Mouse (Mus musculus): ENCODE results near the gene Fmod. TPM values are rescaled to one million over a fixed set of nuclear protein-coding genes. Genes with fewer than 3 reads are reported as not detected.

Fmod gene
- polyA plus RNA-seq, 1 experiment from 2014 or later: 7.2 TPM

GRCm38 (mm10) chr1:134091851-134092250 is 54.8 kb downstream of the Fmod start:
- 0 out of 2 replicates have a peak overlapping the region, but pooled peaks have one; percentile 88 for H3K27ac ChIP-seq (ENCODE audit: low read length)
- no peak overlapping the region for H3K9ac ChIP-seq (replicated peaks; ENCODE audit: low read depth, low read length)
- peaks cover 43% of the 10 kb centered on the region for H3K4me1 ChIP-seq (ENCODE audit: control insufficient read depth, insufficient read depth, low read length)
- WGBS: 71% methylated on average over 3 of the region's 3 CpGs
- H3K36me3 ChIP-seq (ENCODE audit: control insufficient read depth, insufficient read depth, low read length): no peaks in the 10 kb centered on the region
- H3K4me3 ChIP-seq (ENCODE audit: low read depth, low read length): no peak overlapping the region
- H3K9me3 ChIP-seq (ENCODE audit: control insufficient read depth, low read depth, low read length): no peaks in the 10 kb centered on the region
- H3K27me3 ChIP-seq (ENCODE audit: control insufficient read depth, insufficient read depth, low read length): no peaks in the 10 kb centered on the region
- H3K4me2 ChIP-seq (replicated peaks; ENCODE audit: low read depth, low read length): 0 out of 2 replicates have a peak overlapping the region, but pooled peaks have one; percentile 76
- ATAC-seq (ENCODE audit: insufficient number of reproducible peaks, insufficient read depth, low FRiP score, low read depth): no peak

GRCm38 (mm10) chr1:134092368-134092767 is 55.3 kb downstream of the Fmod start:
- H3K4me1 ChIP-seq (ENCODE audit: control insufficient read depth, insufficient read depth, low read length): peaks cover 45% of the 10 kb centered on the region
- H3K4me2 ChIP-seq (replicated peaks; ENCODE audit: low read depth, low read length): peak overlapping the region; percentile 76
- H3K27me3 ChIP-seq (ENCODE audit: control insufficient read depth, insufficient read depth, low read length): no peaks in the 10 kb centered on the region
- peak overlapping the region; percentile 43; the same call in 1 of the 2 replicates for H3K9ac ChIP-seq (replicated peaks; ENCODE audit: low read depth, low read length)
- H3K4me3 ChIP-seq (ENCODE audit: low read depth, low read length): peak overlapping the region; percentile 32
- ATAC-seq (ENCODE audit: insufficient number of reproducible peaks, insufficient read depth, low FRiP score, low read depth): no peak
- H3K9me3 ChIP-seq (ENCODE audit: control insufficient read depth, low read depth, low read length): no peaks in the 10 kb centered on the region
- 17% methylated on average over 6 of the region's 6 CpGs for WGBS
- no peaks in the 10 kb centered on the region for H3K36me3 ChIP-seq (ENCODE audit: control insufficient read depth, insufficient read depth, low read length)
- H3K27ac ChIP-seq (ENCODE audit: low read length): peak overlapping the region; percentile 88

GRCm38 (mm10) chr1:134092852-134093770 is 56.1 kb downstream of the Fmod start:
- Histone ChIP-seq H3K27me3 (ENCODE audit: control insufficient read depth, insufficient read depth, low read length) (no peaks in the 10 kb centered on the region), H3K36me3 (ENCODE audit: control insufficient read depth, insufficient read depth, low read length) (no peaks in the 10 kb centered on the region), H3K4me2 (replicated peaks; ENCODE audit: low read depth, low read length) (peak overlapping the region; percentile 76), H3K9me3 (ENCODE audit: control insufficient read depth, low read depth, low read length) (no peaks in the 10 kb centered on the region), H3K9ac (replicated peaks; ENCODE audit: low read depth, low read length) (peak overlapping the region; percentile 43), H3K4me1 (ENCODE audit: control insufficient read depth, insufficient read depth, low read length) (peaks cover 52% of the 10 kb centered on the region), H3K4me3 (ENCODE audit: low read depth, low read length) (peak overlapping the region; percentile 32), H3K27ac (ENCODE audit: low read length) (peak overlapping the region; percentile 88)
- WGBS: 2% methylated on average over 43 of the region's 43 CpGs
- peak; percentile 94 for ATAC-seq (ENCODE audit: insufficient number of reproducible peaks, insufficient read depth, low FRiP score, low read depth)

- H3K4me1 ChIP-seq (ENCODE audit: control insufficient read depth, insufficient read depth, low read length): peaks cover 60% of the 10 kb centered on the region
- H3K36me3 ChIP-seq (ENCODE audit: control insufficient read depth, insufficient read depth, low read length): no peaks in the 10 kb centered on the region
- H3K27ac ChIP-seq (ENCODE audit: low read length): peak overlapping the region; percentile 88
- H3K27me3 ChIP-seq (ENCODE audit: control insufficient read depth, insufficient read depth, low read length): no peaks in the 10 kb centered on the region
- no peaks in the 10 kb centered on the region for H3K9me3 ChIP-seq (ENCODE audit: control insufficient read depth, low read depth, low read length)
- WGBS: 57% methylated on average over 13 of the region's 13 CpGs
- no peak overlapping the region for H3K4me3 ChIP-seq (ENCODE audit: low read depth, low read length)
- H3K9ac ChIP-seq (replicated peaks; ENCODE audit: low read depth, low read length): peak overlapping the region; percentile 43; the same call in 1 of the 2 replicates
- no peak for ATAC-seq (ENCODE audit: insufficient number of reproducible peaks, insufficient read depth, low FRiP score, low read depth)
- peak overlapping the region; percentile 76; the same call in 1 of the 2 replicates for H3K4me2 ChIP-seq (replicated peaks; ENCODE audit: low read depth, low read length)
These were observed 56.9 kb downstream of the Fmod start for GRCm38 (mm10) chr1:134093771-134094526.

GRCm38 (mm10) chr1:134095033-134095612 is 58.1 kb downstream of the Fmod start:
- Histone ChIP-seq H3K4me2 (replicated peaks; ENCODE audit: low read depth, low read length) (no peak overlapping the region), H3K9me3 (ENCODE audit: control insufficient read depth, low read depth, low read length) (no peaks in the 10 kb centered on the region), H3K4me1 (ENCODE audit: control insufficient read depth, insufficient read depth, low read length) (peaks cover 67% of the 10 kb centered on the region), H3K27me3 (ENCODE audit: control insufficient read depth, insufficient read depth, low read length) (no peaks in the 10 kb centered on the region), H3K4me3 (ENCODE audit: low read depth, low read length) (no peak overlapping the region), H3K36me3 (ENCODE audit: control insufficient read depth, insufficient read depth, low read length) (no peaks in the 10 kb centered on the region), H3K27ac (ENCODE audit: low read length) (peak overlapping the region; percentile 84; the same call in 1 of the 2 replicates), H3K9ac (replicated peaks; ENCODE audit: low read depth, low read length) (no peak overlapping the region)
- WGBS: 57% methylated on average over 7 of the region's 7 CpGs
- no peak for ATAC-seq (ENCODE audit: insufficient number of reproducible peaks, insufficient read depth, low FRiP score, low read depth)

- ATAC-seq (ENCODE audit: insufficient number of reproducible peaks, insufficient read depth, low FRiP score, low read depth): no peak
- no peak overlapping the region for H3K4me2 ChIP-seq (replicated peaks; ENCODE audit: low read depth, low read length)
- H3K27me3 ChIP-seq (ENCODE audit: control insufficient read depth, insufficient read depth, low read length): no peaks in the 10 kb centered on the region
- 75% methylated on average over 4 of the region's 4 CpGs for WGBS
- H3K4me1 ChIP-seq (ENCODE audit: control insufficient read depth, insufficient read depth, low read length): peaks cover 70% of the 10 kb centered on the region
- peak overlapping the region; percentile 84 for H3K27ac ChIP-seq (ENCODE audit: low read length)
- no peaks in the 10 kb centered on the region for H3K9me3 ChIP-seq (ENCODE audit: control insufficient read depth, low read depth, low read length)
- no peaks in the 10 kb centered on the region for H3K36me3 ChIP-seq (ENCODE audit: control insufficient read depth, insufficient read depth, low read length)
- H3K9ac ChIP-seq (replicated peaks; ENCODE audit: low read depth, low read length): no peak overlapping the region
- H3K4me3 ChIP-seq (ENCODE audit: low read depth, low read length): no peak overlapping the region
These were observed 58.7 kb downstream of the Fmod start for GRCm38 (mm10) chr1:134095721-134096120.

- H3K36me3 ChIP-seq (ENCODE audit: control insufficient read depth, insufficient read depth, low read length): no peaks in the 10 kb centered on the region
- H3K9me3 ChIP-seq (ENCODE audit: control insufficient read depth, low read depth, low read length): no peaks in the 10 kb centered on the region
- no peaks in the 10 kb centered on the region for H3K27me3 ChIP-seq (ENCODE audit: control insufficient read depth, insufficient read depth, low read length)
- H3K4me1 ChIP-seq (ENCODE audit: control insufficient read depth, insufficient read depth, low read length): peaks cover 70% of the 10 kb centered on the region
- H3K4me3 ChIP-seq (ENCODE audit: low read depth, low read length): no peak overlapping the region
- no peak for ATAC-seq (ENCODE audit: insufficient number of reproducible peaks, insufficient read depth, low FRiP score, low read depth)
- 45% methylated on average over 14 of the region's 14 CpGs for WGBS
- H3K9ac ChIP-seq (replicated peaks; ENCODE audit: low read depth, low read length): no peak overlapping the region
- H3K4me2 ChIP-seq (replicated peaks; ENCODE audit: low read depth, low read length): no peak overlapping the region
- peak overlapping the region; percentile 84 for H3K27ac ChIP-seq (ENCODE audit: low read length)
These were observed 59.3 kb downstream of the Fmod start for GRCm38 (mm10) chr1:134096264-134096934.

Measured in stomach, embryonic 14.5 days (tissue).